In genomic region chr7:34319957-34320356, GRCm38 (mm10) we compare ENCODE assay signal across 10 mouse cellular contexts. TPM values are rescaled to one million over a fixed set of nuclear protein-coding genes. Genes with fewer than 3 reads are reported as not detected.
DNase-seq lines count a peak whose midpoint lies in the region; ATAC-seq and TF ChIP-seq lines count a peak whose summit lies in the region.
"Had no signal": no experiment of that assay in that cellular context is flagged by ENCODE, and none has a peak within 500 bp of the region (broad histone marks: within the 10 kb centered on the region; RNA-seq: fewer than 3 reads in every experiment).

No protein-coding gene starts in this region.

- no peak for TF ChIP-seq POLR2A in myocyte (IDR thresholded peaks at IDR 0.05; ENCODE audit: insufficient read length, low read depth)

- peak overlapping the region; percentile 16; the same call in 1 of the 2 replicates for H3K4me3 ChIP-seq in hindbrain, embryonic 10.5 days
- H3K4me3 ChIP-seq in hindbrain, embryonic 14.5 days (replicated peaks; ENCODE audit: low read length): no peak overlapping the region
- no peak overlapping the region for H3K4me3 ChIP-seq in heart, embryonic 15.5 days
- peak overlapping the region; percentile 15 for H3K4me3 ChIP-seq in myocyte

- no peak overlapping the region for H3K9ac ChIP-seq in hindbrain, embryonic 14.5 days
- no peak overlapping the region for H3K9ac ChIP-seq in heart, embryonic 15.5 days
- H3K9ac ChIP-seq: lung, embryonic 14.5 days had no signal

- H3K4me1 ChIP-seq in hindbrain, embryonic 10.5 days (replicated peaks): peaks cover 8% of the 10 kb centered on the region
- no peaks in the 10 kb centered on the region for H3K4me1 ChIP-seq in hindbrain, embryonic 14.5 days (replicated peaks; ENCODE audit: control insufficient read depth, insufficient read depth, low read length)
- H3K4me1 ChIP-seq in heart, embryonic 15.5 days (replicated peaks): peaks cover 16% of the 10 kb centered on the region

- no peaks in the 10 kb centered on the region for H3K27me3 ChIP-seq in hindbrain, embryonic 10.5 days (ENCODE audit: insufficient read depth, poor library complexity, severe bottlenecking)
- H3K27me3 ChIP-seq in hindbrain, embryonic 14.5 days (ENCODE audit: control insufficient read depth, insufficient read depth, low read length): no peaks in the 10 kb centered on the region
- no peaks in the 10 kb centered on the region for H3K27me3 ChIP-seq in heart, embryonic 15.5 days
- no peaks in the 10 kb centered on the region for H3K27me3 ChIP-seq in myocyte (ENCODE audit: control insufficient read depth, insufficient read depth, insufficient read length)
- H3K27me3 ChIP-seq: Patski had no signal

- peak; percentile 17 for DNase-seq in hindbrain, embryonic 10.5 days (ENCODE audit: low spot score)
- DNase-seq in hindbrain, embryonic 14.5 days (ENCODE audit: low spot score): no peak
- DNase-seq in 3134 (ENCODE audit: extremely low read depth, insufficient read length, low spot score): peak; percentile 75
- peak; percentile 76 for DNase-seq in adrenal gland, postnatal 36 days
- DNase-seq in B cell, adult 2 months: no peak

- peak overlapping the region; percentile 47 for H3K27ac ChIP-seq in hindbrain, embryonic 10.5 days
- no peak overlapping the region for H3K27ac ChIP-seq in hindbrain, embryonic 14.5 days
- H3K27ac ChIP-seq in heart, embryonic 15.5 days: peak overlapping the region; percentile 53

- no peak overlapping the region for H3K4me2 ChIP-seq in hindbrain, embryonic 14.5 days (replicated peaks)
- no peak overlapping the region for H3K4me2 ChIP-seq in heart, embryonic 15.5 days
- H3K4me2 ChIP-seq in myocyte (ENCODE audit: low read depth): peak overlapping the region; percentile 82
- H3K4me2 ChIP-seq: lung, embryonic 14.5 days had no signal

- no peaks in the 10 kb centered on the region for H3K79me2 ChIP-seq in myocyte (ENCODE audit: control insufficient read depth, insufficient read depth)

- no peak overlapping the region for H3ac ChIP-seq in myocyte (ENCODE audit: control insufficient read depth, insufficient read length)

- WGBS in hindbrain, embryonic 10.5 days: 24% methylated on average over 3 of the region's 3 CpGs
- WGBS in hindbrain, embryonic 14.5 days: 16% methylated on average over 3 of the region's 3 CpGs
- 47% methylated on average over 3 of the region's 3 CpGs for WGBS in heart, embryonic 15.5 days

- no peaks in the 10 kb centered on the region for H3K36me3 ChIP-seq in hindbrain, embryonic 10.5 days
- no peaks in the 10 kb centered on the region for H3K36me3 ChIP-seq in hindbrain, embryonic 14.5 days (replicated peaks; ENCODE audit: control insufficient read depth, insufficient read depth)
- H3K36me3 ChIP-seq in heart, embryonic 15.5 days: no peaks in the 10 kb centered on the region
- H3K36me3 ChIP-seq in myocyte (ENCODE audit: control insufficient read depth, insufficient read depth): no peaks in the 10 kb centered on the region

- no peak for ATAC-seq in hindbrain, embryonic 14.5 days (ENCODE audit: low FRiP score)
- ATAC-seq in heart, embryonic 15.5 days (replicated peaks; ENCODE audit: insufficient number of reproducible peaks, insufficient read depth, low FRiP score, low read depth): peak; percentile 45; the same call in 1 of the 2 replicates
- ATAC-seq in erythroid progenitor cell, adult 5-6 weeks (replicated peaks; ENCODE audit: low FRiP score, poor library complexity, severe bottlenecking): no peak
- ATAC-seq: Patski had no signal

- peaks cover 5% of the 10 kb centered on the region; the same call in 1 of the 2 replicates for H3K9me3 ChIP-seq in hindbrain, embryonic 10.5 days
- no peaks in the 10 kb centered on the region for H3K9me3 ChIP-seq in hindbrain, embryonic 14.5 days (ENCODE audit: control insufficient read depth, low read length)
- H3K9me3 ChIP-seq in heart, embryonic 15.5 days (replicated peaks): 0 out of 2 replicates have a peak, but pooled peaks cover 3% of the 10 kb centered on the region

TF ChIP-seq in myocyte, 11 proteins besides CTCF, POLR2A, EP300 and RAD21:
- TF ChIP-seq TCF12 (IDR thresholded peaks at IDR 0.05; ENCODE audit: insufficient read depth, poor library complexity, severe bottlenecking): peak; percentile 35
- no peak for TF ChIP-seq REST (IDR thresholded peaks at IDR 0.05; ENCODE audit: insufficient read depth, insufficient read length)
- no peak for TF ChIP-seq USF1 (IDR thresholded peaks at IDR 0.05; ENCODE audit: low read depth)
- no peak for TF ChIP-seq POLR2AphosphoS2 (IDR thresholded peaks at IDR 0.05; ENCODE audit: insufficient read length, low read depth)
- peak in 2 of 3 experiments; percentile 64 to 85 for TF ChIP-seq MYOG (IDR thresholded peaks at IDR 0.05; ENCODE audit: control insufficient read depth in 1 of 3, insufficient read depth in 1 of 3, insufficient read length in 2 of 3, low read depth in 2 of 3)
- peak in 2 of 3 experiments; percentile 62 to 71 for TF ChIP-seq MYOD1 (IDR thresholded peaks at IDR 0.05; ENCODE audit: control insufficient read depth in 1 of 3, insufficient read length in 2 of 3, low read depth in 2 of 3)
- TF ChIP-seq SRF (IDR thresholded peaks at IDR 0.05; ENCODE audit: control insufficient read depth, insufficient read length, low read depth): peak; percentile 67

RNA-seq across cellular contexts. Expression of gene 4931406P16Rik, which starts 6.6 kb away (rescaled TPM):
- 25.2 and 26.8 TPM in 2 replicates for polyA plus RNA-seq in hindbrain, embryonic 10.5 days (2016; fragmentation: Nextera tagmentation; extraction: Ambion mirVana)
- polyA plus RNA-seq in hindbrain, embryonic 14.5 days (2014; fragmentation: Nextera tagmentation; extraction: Ambion mirVana): 39.5 and 45.0 TPM in 2 replicates
- 10 to 100 TPM; 57.4 to 79.6 TPM for total RNA-seq in adrenal gland, postnatal 36 days (2021)
- 28.2 and 32.5 TPM in 2 replicates for polyA plus RNA-seq in heart, embryonic 15.5 days (2015; fragmentation: Nextera tagmentation; extraction: Ambion mirVana)
- polyA plus RNA-seq in myocyte (2012; fragmentation: generic; extraction: Trizol): 14.5 TPM
- 44.0 and 52.8 TPM in 2 replicates for total RNA-seq in erythroid progenitor cell, adult 5-6 weeks (2015; ENCODE audit: low replicate concordance)
- total RNA-seq in erythroid progenitor cell, adult 5-6 weeks (2017; ENCODE audit: low replicate concordance): 32.6 and 35.5 TPM in 2 replicates

Comparison
In these comparisons a context has a peak if more than half of its experiments do, and no peak if none do; other contexts are left out.
1. DNase-seq: peak in hindbrain, embryonic 10.5 days (single experiment), 3134 (single experiment) and adrenal gland, postnatal 36 days (2 of 2); none in hindbrain, embryonic 14.5 days (single experiment) and B cell, adult 2 months (0 of 2).
2. H3K4me3 ChIP-seq: peak in hindbrain, embryonic 10.5 days (single experiment) and myocyte (single experiment); none in hindbrain, embryonic 14.5 days (single experiment) and heart, embryonic 15.5 days (single experiment).